Mouse (Mus musculus): ENCODE measurements at regions not wholly inside any gene's neighbourhood (a gene's known extent, or its start where the extent isn't known, plus 50 kb on each side); places are given as distances from the start of the nearest gene placed in this dataset.

GRCm38 (mm10) chr6:117379904-117380303, 211.6 kb downstream of the Cxcl12 start:
- no peak overlapping the region for H3K27ac ChIP-seq
- no peaks in the 10 kb centered on the region for H3K36me3 ChIP-seq
- no peaks in the 10 kb centered on the region for H3K4me1 ChIP-seq (replicated peaks)
- peaks cover 5% of the 10 kb centered on the region; the same call in 1 of the 2 replicates for H3K9me3 ChIP-seq
- H3K4me3 ChIP-seq: no peak overlapping the region
- H3K27me3 ChIP-seq (ENCODE audit: insufficient read depth, poor library complexity, severe bottlenecking): no peaks in the 10 kb centered on the region
- DNase-seq (ENCODE audit: low spot score): no peak
- WGBS: 89% methylated on average over 4 of the region's 4 CpGs

DNA sequence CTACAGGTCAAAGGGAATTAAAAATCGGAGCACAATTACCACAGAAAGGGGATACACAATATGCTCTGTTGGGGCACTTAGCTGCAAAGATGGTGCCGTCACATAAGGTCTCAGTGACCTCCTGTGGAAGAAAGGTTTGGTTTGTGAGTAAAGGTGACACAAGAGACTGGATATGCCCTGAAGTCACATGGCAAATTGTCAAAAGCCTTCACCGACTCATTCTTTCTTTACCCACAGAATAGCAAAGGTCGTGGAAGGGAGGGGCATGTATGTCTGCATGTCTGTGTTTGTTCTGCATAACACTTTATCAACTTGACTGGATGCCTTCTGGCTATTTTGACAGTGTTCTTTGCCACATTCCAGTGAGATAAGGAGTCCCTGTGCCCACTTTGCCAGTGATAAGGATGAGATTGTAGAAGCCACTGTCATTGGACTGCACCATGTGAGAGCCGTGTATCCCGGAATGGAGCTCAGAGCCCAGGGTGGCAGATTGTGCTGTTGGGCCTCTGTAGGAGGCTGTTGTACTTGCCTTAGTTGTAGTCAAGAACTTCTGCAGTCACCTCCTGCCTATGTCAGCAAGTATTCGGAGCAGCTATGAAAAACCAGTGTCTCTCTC, 222.0 kb downstream of the Cxcl12 start:
- no peaks in the 10 kb centered on the region for H3K36me3 ChIP-seq
- no peaks in the 10 kb centered on the region for H3K9me3 ChIP-seq
- WGBS: 78% methylated on average over 7 of the region's 7 CpGs
- no peak overlapping the region for H3K4me3 ChIP-seq
- DNase-seq (ENCODE audit: low spot score): no peak
- no peak overlapping the region for H3K27ac ChIP-seq
- H3K4me1 ChIP-seq (replicated peaks): 0 out of 2 replicates have a peak, but pooled peaks cover 4% of the 10 kb centered on the region
- H3K27me3 ChIP-seq (ENCODE audit: insufficient read depth, poor library complexity, severe bottlenecking): no peaks in the 10 kb centered on the region

- no peak overlapping the region for H3K27ac ChIP-seq
- H3K36me3 ChIP-seq: no peaks in the 10 kb centered on the region
- H3K4me1 ChIP-seq (replicated peaks): 0 out of 2 replicates have a peak, but pooled peaks cover 4% of the 10 kb centered on the region
- DNase-seq (ENCODE audit: low spot score): no peak
- no peak overlapping the region for H3K4me3 ChIP-seq
- H3K27me3 ChIP-seq (ENCODE audit: insufficient read depth, poor library complexity, severe bottlenecking): no peaks in the 10 kb centered on the region
- H3K9me3 ChIP-seq: no peaks in the 10 kb centered on the region
Observed at GRCm38 (mm10) chr6:117393480-117393879, 225.1 kb downstream of the Cxcl12 start.

DNA sequence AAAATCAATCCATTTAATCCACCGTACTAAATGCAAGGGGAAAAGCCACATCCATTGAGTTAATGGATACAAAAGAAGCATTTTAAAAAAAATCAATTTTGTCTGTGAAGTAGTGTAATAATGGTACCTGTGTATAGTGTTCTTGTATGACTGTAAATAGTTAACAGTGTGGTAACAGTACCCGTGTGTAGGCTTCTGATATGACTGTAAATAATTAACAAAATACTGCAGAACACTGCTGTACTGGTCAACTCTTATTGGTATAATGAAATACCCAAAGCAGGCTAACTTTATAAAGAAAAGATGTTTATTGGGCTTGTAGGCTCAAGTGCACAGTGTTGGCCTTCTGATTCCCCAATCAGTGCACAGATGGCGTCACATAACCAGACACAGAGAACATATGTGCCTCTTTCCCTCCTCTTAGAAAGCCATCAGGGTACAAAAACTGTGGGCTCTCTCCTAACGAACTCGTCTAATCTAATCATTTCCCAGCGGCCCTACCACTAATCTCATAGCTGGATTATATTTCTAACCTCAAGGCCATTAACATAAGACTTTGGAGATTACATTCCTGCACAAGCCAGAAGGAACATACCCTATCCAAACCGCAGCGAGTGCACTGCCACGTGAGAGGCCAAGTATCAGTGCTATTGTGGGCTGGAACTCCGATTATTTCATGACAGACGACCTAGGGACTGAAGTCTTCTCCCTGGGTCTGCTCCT, 237.4 kb downstream of the Cxcl12 start:
- no peaks in the 10 kb centered on the region for H3K9me3 ChIP-seq
- H3K27me3 ChIP-seq (ENCODE audit: insufficient read depth, poor library complexity, severe bottlenecking): no peaks in the 10 kb centered on the region
- WGBS: 88% methylated on average over 11 of the region's 11 CpGs
- peaks cover 20% of the 10 kb centered on the region for H3K4me1 ChIP-seq (replicated peaks)
- H3K36me3 ChIP-seq: no peaks in the 10 kb centered on the region
- H3K27ac ChIP-seq: no peak overlapping the region
- DNase-seq (ENCODE audit: low spot score): no peak
- no peak overlapping the region for H3K4me3 ChIP-seq

GRCm38 (mm10) chr6:117406312-117406595, 237.9 kb downstream of the Cxcl12 start:
- no peak for DNase-seq (ENCODE audit: low spot score)
- Histone ChIP-seq H3K36me3 (no peaks in the 10 kb centered on the region), H3K4me3 (no peak overlapping the region), H3K9me3 (no peaks in the 10 kb centered on the region), H3K27me3 (ENCODE audit: insufficient read depth, poor library complexity, severe bottlenecking) (no peaks in the 10 kb centered on the region), H3K4me1 (replicated peaks) (peaks cover 20% of the 10 kb centered on the region), H3K27ac (no peak overlapping the region)
- 92% methylated on average over 4 of the region's 4 CpGs for WGBS

GRCm38 (mm10) chr6:117406757-117407156, 238.4 kb downstream of the Cxcl12 start:
- 74% methylated on average over 9 of the region's 9 CpGs for WGBS
- Histone ChIP-seq H3K4me3 (no peak overlapping the region), H3K36me3 (no peaks in the 10 kb centered on the region), H3K27me3 (ENCODE audit: insufficient read depth, poor library complexity, severe bottlenecking) (no peaks in the 10 kb centered on the region), H3K9me3 (no peaks in the 10 kb centered on the region), H3K4me1 (replicated peaks) (peaks cover 20% of the 10 kb centered on the region), H3K27ac (no peak overlapping the region)
- no peak for DNase-seq (ENCODE audit: low spot score)

DNA sequence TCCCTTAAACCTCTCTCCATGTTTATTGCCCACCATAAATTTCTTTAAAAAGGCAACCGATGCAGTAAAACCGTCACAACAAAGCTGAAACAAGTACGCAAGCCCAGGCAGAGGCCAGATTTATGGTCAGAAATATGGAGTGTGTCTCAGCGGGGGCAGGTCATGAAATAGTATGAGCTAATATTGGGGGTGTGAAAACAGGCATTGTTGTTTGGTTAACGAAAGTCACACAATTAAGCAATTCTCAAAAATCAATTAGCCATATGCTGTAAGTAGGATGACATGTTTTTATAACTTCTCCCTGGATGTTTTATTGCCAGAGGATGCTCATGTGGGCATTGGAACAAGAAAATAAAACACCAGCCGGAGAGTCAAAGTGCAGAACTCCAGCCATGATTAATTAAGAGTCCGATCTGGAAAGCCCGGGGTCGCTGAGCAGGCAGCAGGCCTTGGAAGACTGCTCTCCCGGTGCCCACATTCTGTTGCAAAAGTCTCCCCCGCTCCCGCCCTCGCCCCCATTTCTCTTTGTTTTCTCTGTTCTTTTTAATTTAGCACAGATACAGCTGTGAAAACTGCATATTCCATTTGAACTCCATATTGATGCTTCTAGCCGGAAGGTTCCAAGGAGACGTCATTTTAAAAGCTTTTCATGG, 239.0 kb downstream of the Cxcl12 start:
- WGBS: 71% methylated on average over 15 of the region's 15 CpGs
- Histone ChIP-seq H3K9me3 (no peaks in the 10 kb centered on the region), H3K27ac (0 out of 2 replicates have a peak overlapping the region, but pooled peaks have one; percentile 35), H3K27me3 (ENCODE audit: insufficient read depth, poor library complexity, severe bottlenecking) (no peaks in the 10 kb centered on the region), H3K4me3 (no peak overlapping the region), H3K36me3 (no peaks in the 10 kb centered on the region), H3K4me1 (replicated peaks) (peaks cover 20% of the 10 kb centered on the region)
- no peak for DNase-seq (ENCODE audit: low spot score)

GRCm38 (mm10) chr6:117407953-117408352, 239.6 kb downstream of the Cxcl12 start:
- no peak for DNase-seq (ENCODE audit: low spot score)
- Histone ChIP-seq H3K4me3 (no peak overlapping the region), H3K9me3 (no peaks in the 10 kb centered on the region), H3K27ac (no peak overlapping the region), H3K4me1 (replicated peaks) (peaks cover 20% of the 10 kb centered on the region), H3K27me3 (ENCODE audit: insufficient read depth, poor library complexity, severe bottlenecking) (no peaks in the 10 kb centered on the region), H3K36me3 (no peaks in the 10 kb centered on the region)
- 87% methylated on average over 5 of the region's 5 CpGs for WGBS

GRCm38 (mm10) chr6:117408971-117409783, 240.8 kb downstream of the Cxcl12 start:
- Histone ChIP-seq H3K9me3 (no peaks in the 10 kb centered on the region), H3K4me3 (no peak overlapping the region), H3K4me1 (replicated peaks) (peaks cover 20% of the 10 kb centered on the region), H3K36me3 (no peaks in the 10 kb centered on the region), H3K27ac (no peak overlapping the region), H3K27me3 (ENCODE audit: insufficient read depth, poor library complexity, severe bottlenecking) (no peaks in the 10 kb centered on the region)
- DNase-seq (ENCODE audit: low spot score): no peak
- WGBS: 81% methylated on average over 11 of the region's 11 CpGs

- 0 out of 2 replicates have a peak, but pooled peaks cover 9% of the 10 kb centered on the region for H3K4me1 ChIP-seq (replicated peaks)
- 85% methylated on average over 5 of the region's 5 CpGs for WGBS
- H3K4me3 ChIP-seq: no peak overlapping the region
- no peak for DNase-seq (ENCODE audit: low spot score)
- no peak overlapping the region for H3K27ac ChIP-seq
- no peaks in the 10 kb centered on the region for H3K9me3 ChIP-seq
- H3K27me3 ChIP-seq (ENCODE audit: insufficient read depth, poor library complexity, severe bottlenecking): no peaks in the 10 kb centered on the region
- H3K36me3 ChIP-seq: no peaks in the 10 kb centered on the region
Observed at GRCm38 (mm10) chr6:117414926-117415325, 246.6 kb downstream of the Cxcl12 start.

DNA sequence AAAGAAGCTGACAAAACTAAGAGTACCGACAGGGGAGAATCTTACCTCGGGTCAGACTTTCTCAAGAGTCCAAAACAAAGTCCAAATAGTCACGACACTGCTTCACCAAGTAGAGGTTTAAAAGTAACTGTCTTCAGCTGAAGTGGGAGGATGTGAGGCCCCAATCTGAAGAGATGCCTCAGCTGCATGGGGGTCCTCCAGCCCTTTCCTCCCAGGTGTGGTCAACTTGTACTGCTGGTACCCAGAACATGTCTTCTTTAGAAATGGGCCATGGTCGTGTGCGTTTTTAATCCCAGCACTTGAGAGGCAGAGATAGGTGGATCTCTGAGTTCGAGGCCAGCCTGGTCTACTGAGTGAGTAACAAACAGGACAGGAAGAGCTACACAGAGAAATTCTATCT, 247.6 kb downstream of the Cxcl12 start:
- no peak overlapping the region for H3K4me3 ChIP-seq
- H3K4me1 ChIP-seq (replicated peaks): 0 out of 2 replicates have a peak, but pooled peaks cover 9% of the 10 kb centered on the region
- no peak overlapping the region for H3K27ac ChIP-seq
- no peak for DNase-seq (ENCODE audit: low spot score)
- 89% methylated on average over 6 of the region's 6 CpGs for WGBS
- no peaks in the 10 kb centered on the region for H3K9me3 ChIP-seq
- H3K27me3 ChIP-seq (ENCODE audit: insufficient read depth, poor library complexity, severe bottlenecking): no peaks in the 10 kb centered on the region
- H3K36me3 ChIP-seq: no peaks in the 10 kb centered on the region

GRCm38 (mm10) chr6:117416461-117416860, 248.1 kb downstream of the Cxcl12 start:
- no peak overlapping the region for H3K4me3 ChIP-seq
- H3K27me3 ChIP-seq (ENCODE audit: insufficient read depth, poor library complexity, severe bottlenecking): no peaks in the 10 kb centered on the region
- H3K36me3 ChIP-seq: no peaks in the 10 kb centered on the region
- H3K27ac ChIP-seq: no peak overlapping the region
- WGBS: 43% methylated on average over 5 of the region's 5 CpGs
- DNase-seq (ENCODE audit: low spot score): no peak
- 0 out of 2 replicates have a peak, but pooled peaks cover 9% of the 10 kb centered on the region for H3K4me1 ChIP-seq (replicated peaks)
- no peaks in the 10 kb centered on the region for H3K9me3 ChIP-seq
